Mouse (Mus musculus) mouse embryonic stem cell (cell line): ENCODE measurements around the gene Kcnh1.

Experiments used
- in situ Hi-C, 2 experiments: fragments of 300-500 bp; cut with MboI; formaldehyde crosslinking; loops; 1 replicate in 1 of 2; 3 replicates in 1 of 2; pipeline ENCODE4 v1.14.3; 2019 to 2020; ENCODE audit warnings: low sequenced_read_pairs in 2 of 2, low pct_unique_long_range_greater_than_20kb in 1 of 2, mixed read lengths in 1 of 2; ENCODE audit not compliant: unreplicated experiment in 1 of 2

Kcnh1 gene

GRCm38 (mm10) chr1:192478176-192478575 lies 287.6 kb downstream of the Kcnh1 start:
- in situ Hi-C loops: no loop called here

GRCm38 (mm10) chr1:192480072-192480784 lies 289.7 kb downstream of the Kcnh1 start:
- in situ Hi-C loops: no loop called here

GRCm38 (mm10) chr1:192481446-192481845 lies 290.9 kb downstream of the Kcnh1 start:
- in situ Hi-C loops: no loop called here

- in situ Hi-C loops: no loop called here
Observed at GRCm38 (mm10) chr1:192485030-192485429, 294.5 kb downstream of the Kcnh1 start.

GRCm38 (mm10) chr1:192487571-192487970 lies 297.0 kb downstream of the Kcnh1 start:
- in situ Hi-C loops: no loop called here

DNA sequence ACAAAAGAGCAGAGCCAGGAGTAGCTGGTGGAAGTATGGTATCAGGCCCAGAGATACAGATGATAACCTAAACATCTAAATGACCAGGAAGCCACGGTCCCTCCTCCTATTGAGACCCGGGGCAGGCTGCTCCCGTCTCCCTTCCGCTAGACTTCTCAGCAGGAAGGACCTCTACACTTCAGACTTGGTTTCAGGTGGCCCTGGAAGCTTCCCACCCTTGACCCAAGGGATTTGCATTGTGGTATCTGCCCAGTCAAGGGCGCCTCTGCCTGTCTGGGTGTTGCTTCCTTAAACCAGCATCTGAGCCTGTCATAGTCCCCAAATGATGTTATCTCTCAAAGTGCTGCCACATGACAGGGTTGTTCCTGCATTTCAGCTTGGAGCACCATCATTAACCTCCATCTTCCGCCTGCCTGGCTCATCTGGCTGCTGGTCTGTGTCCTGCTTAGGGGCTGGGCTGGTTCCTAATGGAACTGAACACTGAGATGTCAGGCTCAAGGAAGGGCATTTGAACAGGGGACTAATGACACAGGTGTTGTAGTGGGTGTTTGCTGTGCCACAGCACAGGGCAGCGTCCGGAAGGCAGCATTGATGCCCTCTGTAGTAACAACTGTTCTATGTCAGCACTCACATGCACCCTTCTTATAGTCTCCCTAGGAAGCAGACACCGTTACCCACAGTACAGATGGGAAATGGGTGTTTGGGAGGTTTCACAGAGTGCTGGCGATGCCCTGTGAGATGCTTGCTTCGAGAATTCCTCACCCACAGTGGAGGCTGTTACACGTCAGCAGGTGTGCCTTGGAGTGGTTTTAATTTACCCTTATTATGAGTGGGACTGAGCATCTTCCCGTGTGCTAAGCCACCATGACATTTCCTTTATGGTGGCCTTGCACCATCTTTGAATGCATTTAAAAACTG lies 299.6 kb downstream of the Kcnh1 start:
- in situ Hi-C loops: no loop called here

DNA sequence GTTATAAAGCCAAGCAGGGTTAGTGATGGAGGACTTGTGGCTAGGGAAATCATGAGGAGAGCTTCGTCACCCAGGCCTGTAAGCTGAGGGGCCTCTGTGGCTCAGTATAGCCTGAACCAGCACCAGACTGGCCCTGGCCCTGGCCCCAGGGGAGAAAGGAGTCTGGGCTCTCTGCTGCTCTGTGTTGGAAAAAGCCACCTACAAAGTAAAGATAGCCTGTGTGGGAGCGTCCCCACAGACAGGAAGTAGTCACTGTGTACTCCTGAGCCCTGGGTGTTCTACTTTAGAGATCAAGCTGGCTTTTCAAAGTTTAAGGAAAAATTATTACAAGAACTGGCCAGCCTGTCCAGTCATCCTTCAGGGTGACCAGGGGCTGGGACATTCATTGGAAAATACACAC lies 306.9 kb downstream of the Kcnh1 start:
- in situ Hi-C loops: no loop called here

- in situ Hi-C loops: no loop called here
Observed at GRCm38 (mm10) chr1:192502016-192502415, 311.4 kb downstream of the Kcnh1 start.

GRCm38 (mm10) chr1:192502835-192503234 lies 312.3 kb downstream of the Kcnh1 start:
- in situ Hi-C loops: no loop called here

DNA sequence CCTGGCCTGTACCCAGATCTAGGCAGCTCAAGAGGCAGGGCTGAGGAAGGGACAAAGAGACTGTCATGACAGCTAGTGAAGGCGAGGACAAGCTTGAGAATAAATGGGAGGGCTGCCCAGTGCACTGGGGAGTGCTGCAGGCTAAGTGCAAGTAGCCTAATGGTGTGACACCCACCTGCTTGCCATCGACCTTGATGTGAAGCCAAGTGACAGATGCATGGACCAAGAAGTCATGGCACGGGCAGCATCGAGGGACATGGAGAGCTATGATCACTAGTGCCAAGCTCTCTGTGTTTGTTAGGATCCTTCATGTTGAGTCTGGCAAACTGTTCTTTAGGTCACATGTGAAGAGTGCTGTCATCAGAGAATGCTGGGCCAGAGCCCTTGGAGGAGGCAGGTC lies 313.1 kb downstream of the Kcnh1 start:
- in situ Hi-C loops: no loop called here

- in situ Hi-C loops: no loop called here
Observed at GRCm38 (mm10) chr1:192512821-192513220, 322.2 kb downstream of the Kcnh1 start.

GRCm38 (mm10) chr1:192515373-192515772 lies 324.8 kb downstream of the Kcnh1 start:
- in situ Hi-C loops: no loop called here

DNA sequence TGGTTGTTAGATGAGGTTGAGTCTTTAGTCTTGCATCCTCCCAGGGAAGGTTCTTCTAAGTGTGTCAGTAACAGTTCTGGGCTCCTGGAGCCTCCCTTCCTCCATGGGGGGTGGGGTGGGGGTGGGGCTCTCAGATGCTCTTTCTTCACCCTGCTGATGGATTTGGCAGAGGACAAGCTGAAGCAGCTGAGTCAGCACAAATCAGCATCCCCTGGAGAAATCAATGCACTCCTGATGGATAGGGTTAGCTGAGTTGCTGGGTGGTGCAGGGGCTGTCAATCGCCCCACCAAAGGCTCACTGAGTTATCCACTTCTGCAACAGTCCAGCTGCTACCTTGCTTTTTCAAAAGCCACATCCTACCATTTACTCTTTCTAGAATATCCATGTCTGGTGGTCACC lies 329.1 kb downstream of the Kcnh1 start:
- in situ Hi-C loops: no loop called here

GRCm38 (mm10) chr1:192520836-192521435 lies 330.4 kb downstream of the Kcnh1 start:
- in situ Hi-C loops: no loop called here

GRCm38 (mm10) chr1:192522376-192523178 lies 332.0 kb downstream of the Kcnh1 start:
- in situ Hi-C loops: no loop called here

DNA sequence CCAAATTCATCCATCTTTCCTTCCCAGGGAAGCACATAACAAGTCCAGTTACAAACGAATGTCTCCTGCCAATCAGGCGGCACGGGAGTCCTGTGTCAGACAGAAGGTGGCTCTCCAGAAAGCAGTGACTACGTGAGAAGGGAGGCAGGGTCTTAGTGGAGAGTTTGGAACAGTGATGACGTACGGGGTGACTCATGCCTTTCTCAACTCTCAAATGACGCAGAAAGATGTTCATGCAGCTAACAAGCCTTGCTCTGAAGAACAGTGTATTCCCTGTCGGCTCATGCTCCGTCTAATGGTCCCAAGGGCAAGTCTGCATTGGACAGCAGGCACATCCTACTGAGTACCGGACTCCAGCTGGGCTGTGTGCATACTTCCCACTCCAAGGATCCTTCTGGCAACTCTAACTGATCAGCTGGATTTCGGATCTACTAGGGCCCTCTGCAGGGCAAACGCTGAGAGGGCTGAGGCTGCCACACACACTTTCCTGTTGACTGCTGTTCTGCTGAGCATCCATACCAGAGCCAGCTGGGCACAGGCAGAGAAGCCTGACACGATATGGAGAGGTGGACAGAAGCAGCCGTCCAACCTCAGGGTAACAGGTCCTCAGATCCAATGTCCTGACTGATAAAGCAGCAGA lies 335.3 kb downstream of the Kcnh1 start:
- in situ Hi-C loops: no loop called here

GRCm38 (mm10) chr1:192531490-192532146 lies 341.0 kb downstream of the Kcnh1 start:
- in situ Hi-C loops: no loop called here

DNA sequence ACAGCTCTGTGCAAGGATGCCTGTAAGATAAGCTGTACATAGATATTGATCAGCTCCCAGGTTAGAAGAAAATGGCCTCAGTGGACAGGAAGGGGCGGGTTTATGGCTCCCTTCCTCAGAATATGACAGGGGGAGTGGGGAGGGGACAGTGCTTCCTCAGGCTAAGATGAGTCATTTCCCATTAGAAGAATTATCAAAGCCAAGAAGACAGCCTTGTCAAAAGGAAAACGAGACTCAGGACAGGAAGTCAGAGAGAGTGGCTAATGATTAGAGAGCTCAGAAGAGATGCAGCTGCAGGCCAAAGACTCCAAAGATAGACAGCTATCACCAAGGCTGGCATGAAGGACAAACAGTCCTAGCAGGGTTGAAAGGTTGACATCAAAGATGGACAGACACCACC lies 341.6 kb downstream of the Kcnh1 start:
- in situ Hi-C loops: no loop called here
